Mouse (Mus musculus): ENCODE data around the gene Nol10.

Gene Nol10

GRCm38 (mm10) chr12:17362316-17362715, 14.1 kb downstream of the Nol10 start:
- in situ Hi-C loops (cut with MboI, MseI): no loop called here

- in situ Hi-C loops (cut with MboI, MseI): no loop called here
These were observed 18.7 kb downstream of the Nol10 start for GRCm38 (mm10) chr12:17366981-17367380.

GRCm38 (mm10) chr12:17369111-17369510, 20.9 kb downstream of the Nol10 start:
- in situ Hi-C loops (cut with MboI, MseI): no loop called here

GRCm38 (mm10) chr12:17369551-17370325, 21.5 kb downstream of the Nol10 start:
- in situ Hi-C loops (cut with MboI, MseI): loop anchor here (5.0 kb wide), 1 partner anchor 183 kb away; no protein-coding TSS in a partner anchor

- in situ Hi-C loops (cut with MboI, MseI): loop anchor here (5.0 kb wide), 1 partner anchor 181 kb away; no protein-coding TSS in a partner anchor
These were observed 23.5 kb downstream of the Nol10 start for GRCm38 (mm10) chr12:17371589-17372235.

- in situ Hi-C loops (cut with MboI, MseI): loop anchor here (5.0 kb wide), 1 partner anchor 180 kb away; no protein-coding TSS in a partner anchor
These were observed 24.4 kb downstream of the Nol10 start for GRCm38 (mm10) chr12:17372696-17373095.

GRCm38 (mm10) chr12:17373470-17373975, 25.3 kb downstream of the Nol10 start:
- in situ Hi-C loops (cut with MboI, MseI): loop anchor here (5.0 kb wide), 1 partner anchor 179 kb away; no protein-coding TSS in a partner anchor

GRCm38 (mm10) chr12:17375243-17375642, 27.0 kb downstream of the Nol10 start:
- in situ Hi-C loops (cut with MboI, MseI): no loop called here

GRCm38 (mm10) chr12:17376521-17376920, 28.3 kb downstream of the Nol10 start:
- in situ Hi-C loops (cut with MboI, MseI): no loop called here

- in situ Hi-C loops (cut with MboI, MseI): no loop called here
These were observed 32.7 kb downstream of the Nol10 start for GRCm38 (mm10) chr12:17380991-17381390.

- in situ Hi-C loops (cut with MboI, MseI): no loop called here
These were observed 34.5 kb downstream of the Nol10 start for GRCm38 (mm10) chr12:17382759-17383158.

GRCm38 (mm10) chr12:17386896-17387295, 38.6 kb downstream of the Nol10 start:
- in situ Hi-C loops (cut with MboI, MseI): no loop called here

- in situ Hi-C loops (cut with MboI, MseI): no loop called here
These were observed 39.3 kb downstream of the Nol10 start for GRCm38 (mm10) chr12:17387332-17388135.

- in situ Hi-C loops (cut with MboI, MseI): no loop called here
These were observed 39.8 kb downstream of the Nol10 start for GRCm38 (mm10) chr12:17388136-17388437.

GRCm38 (mm10) chr12:17390036-17390435, 41.8 kb downstream of the Nol10 start:
- in situ Hi-C loops (cut with MboI, MseI): no loop called here

GRCm38 (mm10) chr12:17390510-17390909, 42.3 kb downstream of the Nol10 start:
- in situ Hi-C loops (cut with MboI, MseI): no loop called here

- in situ Hi-C loops (cut with MboI, MseI): no loop called here
These were observed 44.9 kb downstream of the Nol10 start for GRCm38 (mm10) chr12:17393148-17393547.

- in situ Hi-C loops (cut with MboI, MseI): no loop called here
These were observed 48.9 kb downstream of the Nol10 start for GRCm38 (mm10) chr12:17397150-17397549.

GRCm38 (mm10) chr12:17401419-17401818, 53.2 kb downstream of the Nol10 start:
- in situ Hi-C loops (cut with MboI, MseI): no loop called here

- in situ Hi-C loops (cut with MboI, MseI): no loop called here
These were observed 53.9 kb downstream of the Nol10 start for GRCm38 (mm10) chr12:17402116-17402515.

GRCm38 (mm10) chr12:17403998-17404397, 55.7 kb downstream of the Nol10 start:
- in situ Hi-C loops (cut with MboI, MseI): no loop called here

- in situ Hi-C loops (cut with MboI, MseI): no loop called here
These were observed 58.6 kb downstream of the Nol10 start for GRCm38 (mm10) chr12:17406825-17407224.
